Mouse (Mus musculus): ENCODE results near the gene 6430548M08Rik.

DNA sequence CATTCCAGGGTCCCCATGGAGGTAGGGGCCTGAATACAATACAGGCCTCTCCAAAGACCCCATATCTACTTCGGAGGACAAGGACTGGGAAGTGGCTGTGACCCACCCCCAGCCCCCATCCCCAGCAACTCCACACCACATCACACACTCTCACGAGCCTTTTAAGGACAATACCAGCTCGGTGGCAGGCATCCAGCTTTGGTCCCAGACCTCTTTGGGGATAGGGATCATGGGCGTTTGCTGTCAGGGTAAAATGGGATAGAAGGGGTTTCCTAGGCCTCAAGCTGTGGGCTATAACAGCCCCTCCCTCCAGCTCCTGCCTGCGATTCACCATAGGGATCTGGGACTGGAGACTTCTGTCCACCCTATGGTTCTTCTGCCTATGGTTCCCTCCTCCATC is 77.7 kb downstream of the 6430548M08Rik start:
- TF ChIP-seq CTCF (IDR thresholded peaks at IDR 0.05) (no peak), POLR2A (IDR thresholded peaks at IDR 0.05; ENCODE audit: insufficient read depth, low read depth, low read length) (no peak)

Data from heart, adult 2 months (tissue).